Mouse (Mus musculus): ENCODE measurements at regions not wholly inside any gene's neighbourhood (a gene's known extent, or its start where the extent isn't known, plus 50 kb on each side); places are given as distances from the start of the nearest gene placed in this dataset.

DNA sequence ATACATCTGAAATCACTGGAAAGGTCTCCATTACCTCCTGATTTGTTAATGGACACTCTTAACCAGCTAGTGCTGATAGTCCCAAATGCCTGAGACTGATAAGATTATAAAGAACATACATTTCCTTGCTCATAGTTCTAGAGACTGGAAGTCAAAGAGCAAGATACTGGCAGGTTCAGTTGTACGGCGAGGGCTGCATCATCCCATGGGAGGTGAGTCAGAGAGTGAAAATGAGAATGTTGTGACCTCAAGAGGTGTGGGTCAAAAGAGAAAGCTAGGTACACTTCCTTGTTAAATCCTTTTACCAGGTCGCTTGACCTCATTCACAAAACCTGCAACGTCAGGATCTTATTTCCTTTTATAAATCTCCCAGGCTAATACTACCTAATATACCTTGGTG lies 72.7 kb upstream of the Klf12 start:
- no peak for TF ChIP-seq CTCF (IDR thresholded peaks at IDR 0.05; ENCODE audit: borderline replicate concordance, control insufficient read depth, extremely low read depth, insufficient read depth, low read length, poor library complexity)
- no peak for TF ChIP-seq POLR2A (IDR thresholded peaks at IDR 0.05; ENCODE audit: control insufficient read depth, extremely low read depth, insufficient read depth, low read length, poor library complexity)
